Comparison of ENCODE assay signal across 31 mouse cellular contexts in the genomic region with DNA sequence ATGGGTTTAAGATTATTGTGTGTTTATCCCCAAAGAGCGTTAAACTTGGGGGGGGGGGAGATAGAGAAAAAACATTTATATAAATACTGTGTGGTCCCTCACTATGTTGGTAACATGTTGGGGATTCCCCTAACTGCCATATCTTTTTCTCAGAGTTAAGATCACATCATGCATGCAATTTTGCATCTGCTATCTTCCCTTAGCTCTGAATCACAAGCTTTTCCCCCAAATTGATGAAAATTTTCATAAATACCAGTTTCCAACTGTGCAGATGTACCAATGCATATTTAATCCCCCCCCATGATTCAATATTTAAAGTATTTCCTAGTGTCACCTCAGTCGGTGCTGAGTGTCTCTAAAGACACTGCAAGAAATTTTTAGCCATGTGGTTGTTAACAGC. TPM values are rescaled to one million over a fixed set of nuclear protein-coding genes. Genes with fewer than 3 reads are reported as not detected.
"Had no signal": no experiment of that assay in that cellular context is flagged by ENCODE, and none has a peak within 500 bp of the region (broad histone marks: within the 10 kb centered on the region; RNA-seq: fewer than 3 reads in every experiment).

No protein-coding gene starts in this region.

- H3K9ac ChIP-seq: limb, embryonic 12.5 days; limb, embryonic 13.5 days; limb, embryonic 15.5 days; liver, embryonic 12.5 days; liver, embryonic 13.5 days; liver, embryonic 14.5 days; liver, embryonic 15.5 days; liver, postnatal 0 days; lung, embryonic 14.5 days; lung, embryonic 15.5 days; midbrain, embryonic 12.5 days; midbrain, embryonic 13.5 days; midbrain, embryonic 15.5 days had no signal

- H3K36me3 ChIP-seq: limb, embryonic 10.5 days; limb, embryonic 12.5 days; limb, embryonic 13.5 days; limb, embryonic 15.5 days; liver, embryonic 12.5 days; liver, embryonic 13.5 days; liver, embryonic 15.5 days; lung, embryonic 15.5 days; midbrain, embryonic 10.5 days; midbrain, embryonic 12.5 days; midbrain, embryonic 13.5 days; midbrain, embryonic 15.5 days had no signal

- H3K9me3 ChIP-seq: limb, embryonic 10.5 days; limb, embryonic 12.5 days; limb, embryonic 13.5 days; limb, embryonic 15.5 days; liver, embryonic 12.5 days; liver, embryonic 13.5 days; liver, embryonic 15.5 days; lung, embryonic 15.5 days; megakaryocyte, embryonic 14.5 days; midbrain, embryonic 10.5 days; midbrain, embryonic 12.5 days; midbrain, embryonic 13.5 days; midbrain, embryonic 15.5 days had no signal

- H3K4me3 ChIP-seq: left cerebral cortex, adult 2 months; limb, embryonic 10.5 days; limb, embryonic 12.5 days; limb, embryonic 13.5 days; limb, embryonic 15.5 days; liver, embryonic 12.5 days; liver, embryonic 13.5 days; liver, embryonic 15.5 days; lung, embryonic 15.5 days; megakaryocyte, embryonic 14.5 days; midbrain, embryonic 10.5 days; midbrain, embryonic 12.5 days; midbrain, embryonic 13.5 days; midbrain, embryonic 15.5 days; myocyte had no signal

- H3K27ac ChIP-seq: left cerebral cortex, adult 2 months; limb, embryonic 10.5 days; limb, embryonic 12.5 days; limb, embryonic 13.5 days; limb, embryonic 15.5 days; liver, embryonic 12.5 days; liver, embryonic 13.5 days; liver, embryonic 14.5 days; liver, embryonic 15.5 days; lung, embryonic 15.5 days; macrophage; midbrain, embryonic 10.5 days; midbrain, embryonic 12.5 days; midbrain, embryonic 13.5 days; midbrain, embryonic 15.5 days had no signal

- H3K27me3 ChIP-seq: limb, embryonic 12.5 days; limb, embryonic 13.5 days; limb, embryonic 15.5 days; liver, embryonic 12.5 days; liver, embryonic 13.5 days; liver, embryonic 15.5 days; lung, embryonic 15.5 days; midbrain, embryonic 12.5 days; midbrain, embryonic 13.5 days; midbrain, embryonic 15.5 days had no signal

- DNase-seq: left cerebral cortex, postnatal 4 days; liver; liver, embryonic 13.5 days; liver, postnatal 0 days; lung, adult 18-20 months; lung, adult 2 months; lung, embryonic 14.5 days; lung, postnatal 10 days; lung, postnatal 14 days; lung, postnatal 36 days; lung, postnatal 4 days; midbrain, embryonic 14.5 days had no signal

- H3K4me1 ChIP-seq: limb, embryonic 10.5 days; limb, embryonic 12.5 days; limb, embryonic 13.5 days; limb, embryonic 15.5 days; liver, embryonic 12.5 days; liver, embryonic 13.5 days; liver, embryonic 15.5 days; lung, embryonic 15.5 days; midbrain, embryonic 10.5 days; midbrain, embryonic 12.5 days; midbrain, embryonic 13.5 days; midbrain, embryonic 15.5 days had no signal

- H3K4me2 ChIP-seq: limb, embryonic 12.5 days; limb, embryonic 13.5 days; limb, embryonic 15.5 days; liver, embryonic 11.5 days; liver, embryonic 12.5 days; liver, embryonic 13.5 days; liver, embryonic 15.5 days; lung, embryonic 14.5 days; lung, embryonic 15.5 days; midbrain, embryonic 11.5 days; midbrain, embryonic 12.5 days; midbrain, embryonic 13.5 days; midbrain, embryonic 15.5 days had no signal

RNA-seq across cellular contexts. Expression of a gene that starts 11.8 kb away (rescaled TPM):
- polyA plus RNA-seq: limb, embryonic 10.5 days; limb, embryonic 11.5 days; limb, embryonic 12.5 days; liver, embryonic 12.5 days; midbrain, embryonic 10.5 days had no signal
